Mouse (Mus musculus) c-Kit-positive CD71-negative TER-119-negative erythroid progenitor cells, embryonic 14.5 days (primary cell): ENCODE data around the gene Ccna2.

Experiments
- DNase-seq: peaks from one replicate; pipeline ENCODE4 v3.0.0-alpha.2; 2013; ENCODE audit warnings: low read depth

Gene Ccna2

DNA sequence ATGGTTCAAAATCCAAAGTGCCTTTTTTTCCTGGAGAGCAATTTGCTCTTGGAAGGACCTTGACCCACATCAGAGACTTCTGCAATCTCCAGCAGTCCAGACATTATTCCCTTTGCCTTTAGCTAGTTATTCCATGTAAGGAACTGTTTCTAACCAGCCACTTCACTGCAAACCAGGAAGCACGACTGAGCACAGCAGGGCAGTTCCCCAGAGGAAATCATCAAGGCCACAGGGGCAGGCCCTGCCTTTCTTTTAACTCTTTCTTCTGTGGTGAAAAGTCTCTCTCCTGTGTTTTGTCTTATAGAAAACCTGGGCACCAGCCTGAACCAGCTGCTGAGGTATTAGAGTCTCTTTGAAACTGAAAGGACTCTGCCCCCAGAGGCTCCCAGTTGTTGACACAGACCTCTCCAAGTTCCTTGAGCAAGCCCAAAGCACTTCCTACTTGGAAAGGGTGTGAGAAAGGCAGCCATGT lies 38.7 kb downstream of the Ccna2 start:
- DNase-seq, result no peak

DNA sequence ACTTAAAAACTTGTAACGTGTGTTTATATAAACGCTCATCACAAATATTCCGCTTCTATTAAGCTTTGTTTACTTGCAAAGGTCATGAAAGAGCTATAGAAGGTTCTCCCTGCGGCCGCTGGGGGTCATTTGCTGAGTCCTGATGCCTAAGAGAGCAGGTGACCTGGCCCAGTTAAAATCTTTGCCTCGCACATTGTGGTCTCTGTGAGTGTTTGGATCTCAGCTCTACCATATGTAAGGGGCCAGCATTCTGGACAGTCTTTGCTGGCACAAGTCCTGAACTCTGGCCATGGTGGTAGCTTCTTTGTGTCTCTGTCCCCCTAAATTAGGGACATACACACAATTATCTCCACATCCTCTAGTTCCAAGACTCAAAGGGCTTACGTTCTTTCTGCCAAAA lies 39.2 kb downstream of the Ccna2 start:
- no peak for DNase-seq

DNA sequence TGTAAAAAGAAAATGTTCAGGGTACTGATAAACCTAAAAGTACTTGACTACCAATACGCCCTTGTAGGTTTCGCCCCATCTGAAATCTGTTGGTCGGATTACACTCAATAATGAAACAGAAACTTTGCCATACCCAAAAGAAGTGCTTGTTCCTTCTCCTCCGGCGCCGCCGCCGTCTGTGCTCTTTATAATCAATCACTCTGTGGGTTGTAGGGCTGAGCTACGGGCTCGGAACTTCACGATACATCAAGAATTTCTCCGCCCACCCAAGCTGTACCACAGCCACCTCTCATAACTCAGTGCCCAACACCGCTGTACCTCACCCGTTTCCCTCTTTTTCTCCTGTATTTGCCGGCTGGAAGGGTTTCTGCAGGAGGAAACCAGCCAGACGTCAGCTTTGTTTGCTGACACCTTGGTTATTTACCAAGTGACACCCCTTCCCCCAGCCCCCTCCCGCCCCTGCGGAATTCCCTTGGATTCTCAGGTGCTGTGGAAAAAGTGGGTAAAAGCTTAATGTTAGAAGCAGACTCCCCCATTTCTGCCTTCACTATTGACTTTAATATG lies 39.9 kb downstream of the Ccna2 start:
- DNase-seq, result no peak

DNA sequence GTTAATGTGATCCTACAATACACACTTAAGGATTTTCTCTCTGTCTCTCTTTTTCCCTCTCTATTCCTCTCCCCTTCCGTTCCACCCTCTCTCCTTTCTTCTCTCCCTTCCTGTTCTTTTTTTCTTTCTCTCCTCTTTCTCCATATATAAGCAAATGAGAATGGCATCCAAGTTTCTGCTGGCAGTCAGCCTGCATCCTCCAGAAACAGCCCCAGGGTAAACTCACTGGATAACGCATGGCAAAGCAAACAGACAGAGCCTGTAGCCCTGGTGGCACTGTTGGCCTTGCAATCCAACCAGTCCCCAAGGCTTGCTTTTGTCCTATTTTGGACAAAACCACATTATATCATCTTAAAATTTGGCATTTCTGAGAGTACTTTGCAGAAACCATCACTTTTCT lies 40.7 kb downstream of the Ccna2 start:
- DNase-seq, result no peak

DNA sequence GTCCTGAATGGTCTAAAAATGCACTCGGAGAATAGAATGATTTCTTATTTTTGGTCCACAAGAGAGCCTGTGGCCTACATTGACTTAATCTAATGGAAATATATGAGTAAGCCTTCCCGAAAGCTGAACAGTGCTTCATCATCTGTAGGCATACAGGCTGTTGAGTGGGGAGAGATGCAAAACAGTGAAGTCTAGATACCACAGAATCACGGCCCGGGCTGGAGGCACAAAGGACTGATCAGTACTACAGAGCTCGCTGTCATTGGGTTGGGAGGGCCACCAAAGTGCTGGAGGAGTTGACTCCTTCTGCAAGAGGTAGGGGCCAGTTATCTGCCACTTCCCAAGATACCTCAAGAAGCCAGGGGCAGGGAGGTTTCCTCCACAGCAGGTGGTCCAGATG lies 41.2 kb downstream of the Ccna2 start:
- DNase-seq, result no peak

DNA sequence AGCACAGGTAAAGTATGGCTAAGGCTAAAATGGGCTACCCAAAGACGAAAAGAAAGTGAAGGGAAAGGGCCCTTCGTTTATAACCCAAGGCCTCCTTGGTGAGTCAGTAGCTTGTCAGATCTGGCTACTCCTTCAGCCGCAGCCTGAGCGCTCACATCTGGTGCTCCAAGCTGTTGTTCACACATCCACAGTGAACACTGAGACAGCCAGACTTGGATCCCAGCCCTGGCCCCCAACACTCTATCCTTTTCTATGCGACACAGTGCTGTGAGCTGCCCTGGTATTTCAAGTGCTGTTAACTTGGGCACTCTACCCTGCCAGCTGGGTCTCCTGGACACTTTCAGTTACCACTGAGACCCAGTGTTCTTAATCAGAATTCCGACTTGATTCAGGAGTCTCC lies 41.6 kb downstream of the Ccna2 start:
- DNase-seq, result no peak

DNA sequence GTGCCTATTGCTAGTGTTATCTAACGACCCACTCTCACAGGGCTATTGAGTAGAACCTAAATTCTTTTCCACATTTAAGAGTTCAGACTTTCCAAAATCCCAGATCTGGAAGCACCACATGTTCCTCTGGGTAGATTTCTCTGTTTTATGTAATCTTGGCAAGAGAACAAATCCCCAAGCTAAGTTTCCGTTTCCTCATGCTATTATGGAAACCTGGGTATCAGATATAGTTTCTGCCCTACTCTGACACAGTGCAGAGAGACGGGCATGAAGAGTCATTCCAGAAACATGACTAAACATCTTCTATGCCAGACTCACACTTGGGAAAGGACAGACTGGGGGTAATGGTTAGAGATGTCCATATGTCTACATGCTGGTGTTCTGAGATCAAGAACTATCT lies 47.5 kb downstream of the Ccna2 start:
- DNase-seq, result no peak

DNA sequence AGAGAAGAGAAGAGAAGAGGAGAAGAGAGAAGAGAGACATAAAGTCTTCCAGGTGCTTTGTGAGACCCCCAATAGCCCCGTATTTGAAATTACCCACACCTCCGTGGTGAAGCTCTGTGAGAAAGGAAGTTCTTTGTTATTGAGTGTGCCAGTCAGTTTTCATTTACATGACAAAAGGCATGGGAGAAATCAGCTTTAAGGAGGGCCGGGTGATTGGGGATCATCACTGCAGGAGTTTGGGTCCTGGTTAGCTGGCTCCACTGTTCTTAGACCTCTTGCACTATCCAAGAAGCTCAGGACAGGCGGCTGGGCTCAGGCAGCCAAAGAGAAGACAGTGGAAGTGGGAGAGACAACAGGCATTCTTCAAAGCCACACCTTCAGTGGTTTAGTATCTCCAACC lies 49.8 kb downstream of the Ccna2 start:
- DNase-seq, result no peak

DNA sequence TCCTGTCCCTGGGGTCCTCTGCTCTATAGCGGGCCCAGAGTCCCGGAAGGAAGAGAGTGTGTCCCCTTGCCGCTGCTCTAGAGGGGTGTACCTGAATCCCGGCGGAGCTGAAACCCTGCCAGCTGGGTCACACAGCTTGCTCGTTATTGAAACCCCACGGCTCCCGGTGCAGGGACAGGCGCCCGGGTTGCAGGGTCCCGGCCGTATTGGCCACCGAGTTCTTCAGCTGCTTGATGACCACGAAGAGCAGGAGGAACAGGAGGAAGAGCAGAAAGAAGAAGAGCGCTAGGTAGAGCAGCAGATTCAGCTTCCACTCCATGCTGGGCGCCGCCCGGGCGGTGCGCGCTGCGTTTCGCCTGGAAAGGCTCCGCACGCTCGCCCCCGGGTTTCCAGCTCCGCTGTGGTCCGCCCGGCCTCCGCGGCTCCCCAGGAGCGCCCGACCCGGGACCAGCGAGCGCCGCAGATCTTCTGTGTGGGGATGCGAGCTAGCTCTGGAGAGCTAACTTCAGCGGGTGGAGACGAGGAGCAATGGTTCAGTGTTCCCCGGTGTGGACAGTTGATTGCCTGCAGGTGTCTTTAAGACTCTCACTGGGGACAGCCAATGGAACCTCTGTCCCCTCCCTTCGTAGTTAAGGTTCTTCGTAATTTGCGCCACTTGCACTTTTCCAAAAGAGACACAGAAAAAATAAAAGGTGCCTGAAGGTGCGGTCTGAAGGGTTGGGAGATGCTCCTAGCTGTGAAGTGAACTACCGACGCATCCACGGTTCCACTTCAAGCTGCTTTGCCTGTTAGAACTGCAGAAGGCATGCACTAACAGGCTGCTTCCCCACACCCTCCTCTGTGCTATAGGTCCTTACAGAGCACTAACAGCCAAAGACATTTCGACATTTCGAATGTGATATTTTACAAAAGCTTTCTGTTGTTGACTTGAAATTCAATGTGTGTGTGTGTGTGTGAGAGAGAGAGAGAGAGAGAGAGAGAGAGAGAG lies 50.6 kb downstream of the Ccna2 start, which contains the start of gene Gm11549:
Gene Gm11549 (minus strand): TSS at position 741 of the 988 bp plus-strand sequence.
- DNase-seq, result no peak

DNA sequence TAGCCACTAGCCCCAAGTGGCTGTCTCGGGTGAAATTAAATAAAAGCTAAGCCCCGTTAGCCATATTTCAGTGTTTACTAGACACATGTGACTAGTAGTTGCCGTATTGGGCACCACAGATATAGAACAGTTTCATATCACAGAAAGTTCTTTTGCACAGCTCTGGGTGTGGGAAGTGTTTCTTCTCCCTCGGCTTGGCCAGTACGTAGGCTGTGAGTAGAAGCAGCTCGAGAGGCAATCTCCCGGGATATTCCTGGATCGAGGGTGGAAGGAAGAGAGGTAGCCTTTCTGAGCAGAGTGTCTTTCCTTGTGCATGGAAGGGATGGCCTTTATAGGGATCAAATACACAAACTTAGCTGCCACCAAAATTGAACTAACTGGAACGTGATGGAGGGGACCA lies 55.8 kb downstream of the Ccna2 start:
- no peak for DNase-seq
